Mouse (Mus musculus) hindlimb bud, embryonic 11.5 days (tissue): ENCODE results near the gene Trim58.

Experiments used
- DNase-seq: peaks from one replicate; pipeline ENCODE4 v3.0.0-alpha.2; 2012; ENCODE audit warnings: low read depth, low spot score; ENCODE audit errors: extremely low spot score

Gene Trim58

GRCm38 (mm10) chr11:58643350-58643749, 3.1 kb downstream of the Trim58 start:
- no peak for DNase-seq

GRCm38 (mm10) chr11:58655151-58655550, 14.9 kb downstream of the Trim58 start:
- no peak for DNase-seq

GRCm38 (mm10) chr11:58658596-58658995, 18.3 kb downstream of the Trim58 start, which contains the start of gene Olfr322:
Gene Olfr322, plus strand, starts transcription at chr11:58658782.
- no peak for DNase-seq

- no peak for DNase-seq
These were observed 29.0 kb downstream of the Trim58 start for GRCm38 (mm10) chr11:58669252-58669651.

GRCm38 (mm10) chr11:58671825-58672224, 31.6 kb downstream of the Trim58 start:
- no peak for DNase-seq

GRCm38 (mm10) chr11:58680799-58681198, 40.5 kb downstream of the Trim58 start, which contains the start of gene Olfr320:
Gene Olfr320, plus strand, starts transcription at chr11:58681099.
- no peak for DNase-seq

- DNase-seq, result no peak
These were observed 58.6 kb downstream of the Trim58 start, which contains the start of gene Olfr319 for GRCm38 (mm10) chr11:58698862-58699261. Gene Olfr319, plus strand, starts transcription at chr11:58699162.
